Mouse (Mus musculus): ENCODE measurements at regions not wholly inside any gene's neighbourhood (a gene's known extent, or its start where the extent isn't known, plus 50 kb on each side); places are given as distances from the start of the nearest gene placed in this dataset.

GRCm38 (mm10) chr10:16438414-16438813 is 1284.6 kb upstream of the Cited2 start:
- intact Hi-C loops (cut with DNase I), result no loop called here
- DNase-seq (ENCODE audit: low spot score in 2 of 2), result no peak

GRCm38 (mm10) chr10:16440932-16441640 is 1281.9 kb upstream of the Cited2 start:
- intact Hi-C loops (cut with DNase I), result no loop called here
- no peak for DNase-seq (ENCODE audit: low spot score in 2 of 2)

DNA sequence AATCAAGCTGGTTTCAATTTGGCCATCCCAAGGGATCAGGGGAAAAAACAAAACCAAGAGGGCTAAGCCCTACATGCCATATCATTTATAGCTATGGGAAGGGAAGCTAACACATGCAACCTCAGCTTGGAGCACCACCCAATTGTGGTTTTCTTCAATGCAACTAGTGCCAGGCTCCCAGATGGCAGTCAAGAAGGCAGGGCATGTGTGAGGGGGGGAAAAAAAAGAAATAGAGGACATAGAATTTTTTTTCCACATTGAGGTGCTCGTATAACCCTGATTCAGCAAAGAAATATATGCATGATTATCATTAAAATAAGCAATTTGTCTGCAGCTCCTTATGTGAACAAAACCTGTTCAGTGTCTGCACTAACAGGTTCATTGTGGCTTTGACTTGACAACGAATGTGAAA is 1281.4 kb upstream of the Cited2 start:
- no peak for DNase-seq (ENCODE audit: low spot score in 2 of 2)
- intact Hi-C loops (cut with DNase I), result no loop called here

GRCm38 (mm10) chr10:16443901-16444300 is 1279.1 kb upstream of the Cited2 start:
- no peak for DNase-seq (ENCODE audit: low spot score in 2 of 2)
- intact Hi-C loops (cut with DNase I), result no loop called here

DNA sequence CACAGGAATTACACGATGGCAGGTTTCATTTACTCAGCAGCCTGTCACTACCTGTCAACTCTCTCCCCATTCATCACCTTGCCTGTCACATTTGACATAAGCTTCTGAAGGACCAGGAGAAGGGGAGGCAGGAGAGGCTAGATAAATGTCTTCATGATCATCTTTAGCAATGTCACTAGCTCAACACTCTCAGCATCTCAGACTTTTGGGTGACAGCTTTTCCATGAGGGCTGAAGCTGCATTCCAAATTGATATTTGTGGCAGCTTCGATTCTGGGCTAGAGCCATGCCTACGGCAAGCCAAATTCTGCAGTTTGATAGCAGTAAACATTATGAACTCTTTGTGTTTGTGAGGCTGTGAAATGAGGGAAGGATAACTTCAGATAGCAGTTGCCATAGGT is 1255.1 kb upstream of the Cited2 start:
- intact Hi-C loops (cut with DNase I), result no loop called here
- DNase-seq (ENCODE audit: low spot score in 2 of 2), result no peak

DNA sequence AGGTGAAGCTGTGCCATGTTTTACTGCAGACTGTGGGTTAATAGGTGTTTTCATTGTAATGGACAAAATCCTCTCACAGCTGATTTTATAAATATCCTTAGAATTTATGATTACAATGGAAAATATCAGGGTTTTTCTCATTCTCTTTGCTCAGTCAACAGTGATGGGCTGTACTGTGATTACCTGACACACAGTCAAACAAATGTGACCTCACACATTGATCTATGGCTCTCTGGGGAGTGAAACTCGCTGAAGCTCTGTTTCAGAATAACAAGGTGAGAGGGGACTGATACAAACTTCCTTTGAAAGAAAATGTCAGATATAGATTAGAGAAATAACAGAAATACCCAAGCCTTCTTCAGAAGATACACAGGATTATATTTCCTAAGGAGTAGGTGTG is 1253.3 kb upstream of the Cited2 start:
- DNase-seq (ENCODE audit: low spot score in 2 of 2), result no peak
- intact Hi-C loops (cut with DNase I), result no loop called here

DNA sequence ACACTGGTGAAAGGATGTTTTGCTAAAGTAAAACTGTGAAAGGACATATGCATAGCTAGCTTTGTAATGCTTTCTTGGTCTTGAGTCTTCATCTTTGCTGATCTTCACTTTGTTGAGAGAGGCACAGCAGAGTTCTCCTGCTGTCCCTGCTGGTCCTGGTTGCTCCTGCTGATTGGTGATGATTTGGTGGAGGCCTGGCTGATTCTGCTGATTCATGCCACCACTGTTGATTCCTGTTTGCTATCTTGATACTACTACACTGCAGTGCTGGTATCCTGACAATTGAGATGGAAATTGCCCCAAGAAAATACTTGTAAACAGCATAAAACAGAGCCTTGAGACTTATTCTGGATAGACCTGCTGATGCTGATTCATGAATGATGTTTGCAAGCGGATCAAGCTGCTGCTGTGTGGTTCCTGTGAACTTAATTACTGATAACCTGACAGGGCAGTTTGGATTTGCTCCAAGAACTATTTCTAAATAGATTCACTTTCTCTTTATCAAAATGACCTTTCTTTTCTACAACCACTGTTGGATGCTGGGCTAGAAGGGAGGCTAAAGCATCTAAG is 1249.0 kb upstream of the Cited2 start:
- no peak for DNase-seq (ENCODE audit: low spot score in 2 of 2)
- intact Hi-C loops (cut with DNase I), result no loop called here

GRCm38 (mm10) chr10:16498580-16498979 is 1224.4 kb upstream of the Cited2 start:
- intact Hi-C loops (cut with DNase I), result no loop called here
- DNase-seq (ENCODE audit: low spot score in 2 of 2), result no peak

DNA sequence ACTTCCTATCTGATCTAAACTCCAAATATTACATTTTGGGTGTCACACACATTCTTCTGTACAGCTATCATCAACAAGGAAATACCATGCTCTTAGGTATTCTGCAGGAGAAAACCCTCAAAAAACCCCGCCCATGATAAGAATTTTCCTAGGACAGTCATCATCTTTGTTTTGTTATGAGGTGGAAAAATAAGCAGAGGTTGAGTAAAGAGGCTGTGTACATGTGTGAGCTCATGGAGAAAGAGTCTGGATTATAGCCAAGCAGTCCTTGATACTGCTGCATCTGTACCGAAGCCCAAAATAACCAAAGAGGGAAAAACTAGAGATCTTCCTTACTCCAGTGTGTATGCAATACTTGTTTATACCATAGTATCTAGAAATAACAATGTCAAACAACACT is 1215.3 kb upstream of the Cited2 start:
- no peak for DNase-seq (ENCODE audit: low spot score in 2 of 2)
- intact Hi-C loops (cut with DNase I), result no loop called here

DNA sequence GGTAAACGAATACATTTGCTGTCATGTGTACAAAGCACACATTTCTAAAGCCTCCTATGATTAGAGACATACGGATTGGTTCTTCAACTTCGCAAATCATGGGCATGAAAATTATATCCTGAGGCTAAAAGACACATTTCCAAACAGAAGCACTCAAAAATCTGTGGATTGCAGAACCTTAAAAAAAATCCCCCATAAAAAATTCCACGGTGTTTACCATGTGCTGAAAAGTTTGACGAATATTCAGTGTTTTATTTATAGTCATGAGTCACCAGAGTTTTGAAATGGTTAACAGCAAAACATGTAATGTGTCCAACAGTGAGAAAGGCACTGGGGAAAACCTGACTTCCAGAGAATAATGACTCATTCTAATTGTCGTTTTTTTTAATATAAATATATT is 1214.9 kb upstream of the Cited2 start:
- intact Hi-C loops (cut with DNase I), result no loop called here

GRCm38 (mm10) chr10:16514656-16515055 is 1208.4 kb upstream of the Cited2 start:
- intact Hi-C loops (cut with DNase I), result no loop called here
- DNase-seq (ENCODE audit: low spot score in 2 of 2), result no peak

More for the DNA sequence above, 1214.9 kb upstream of the Cited2 start:
- DNase-seq (ENCODE audit: low spot score in 2 of 2), result no peak

DNA sequence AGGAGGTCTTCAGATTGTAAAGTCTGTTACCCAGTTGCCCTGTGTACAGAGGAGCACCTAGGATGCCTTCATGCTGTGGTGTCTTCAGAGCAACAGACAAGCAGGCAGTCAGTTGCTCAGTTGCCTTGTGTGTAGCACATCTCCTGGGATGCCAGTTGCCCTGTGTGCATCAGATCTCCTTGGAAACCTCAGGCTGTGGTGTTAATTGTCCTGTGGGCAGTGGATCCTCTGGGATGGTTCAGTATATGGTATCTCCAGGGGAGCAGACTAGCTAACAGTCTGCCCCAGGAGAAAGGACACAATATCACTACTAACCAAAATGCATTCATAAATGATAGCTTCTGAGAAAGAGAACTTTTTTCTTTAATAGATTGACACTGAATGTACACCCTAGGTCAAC is 1201.1 kb upstream of the Cited2 start:
- intact Hi-C loops (cut with DNase I), result no loop called here

GRCm38 (mm10) chr10:16524101-16524500 is 1198.9 kb upstream of the Cited2 start:
- DNase-seq (ENCODE audit: low spot score in 2 of 2), result no peak
- intact Hi-C loops (cut with DNase I), result no loop called here

More for the DNA sequence above, 1201.1 kb upstream of the Cited2 start:
- DNase-seq (ENCODE audit: low spot score in 2 of 2), result no peak

GRCm38 (mm10) chr10:16527693-16528092 is 1195.3 kb upstream of the Cited2 start:
- intact Hi-C loops (cut with DNase I), result no loop called here
- DNase-seq (ENCODE audit: low spot score in 2 of 2), result no peak

DNA sequence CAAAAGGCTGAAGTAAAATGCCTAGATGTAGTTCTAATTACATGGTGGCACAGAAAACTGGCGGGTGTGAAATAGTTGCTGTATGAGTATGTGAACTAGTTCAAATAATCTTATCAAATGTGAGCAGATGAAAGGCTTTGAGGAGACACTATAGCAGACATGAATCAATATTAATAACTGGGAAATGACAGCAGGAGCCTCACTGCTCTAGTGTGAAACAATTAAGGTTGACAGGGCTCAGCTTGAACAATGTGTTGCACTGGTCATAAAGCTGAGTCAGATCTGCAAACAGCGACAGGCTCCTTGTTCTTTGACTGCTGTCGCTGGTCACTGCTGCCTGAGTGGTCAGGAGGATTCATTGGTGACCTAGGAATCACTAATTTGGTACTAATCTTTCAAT is 1185.4 kb upstream of the Cited2 start:
- intact Hi-C loops (cut with DNase I), result no loop called here
- no peak for DNase-seq (ENCODE audit: low spot score in 2 of 2)

DNA sequence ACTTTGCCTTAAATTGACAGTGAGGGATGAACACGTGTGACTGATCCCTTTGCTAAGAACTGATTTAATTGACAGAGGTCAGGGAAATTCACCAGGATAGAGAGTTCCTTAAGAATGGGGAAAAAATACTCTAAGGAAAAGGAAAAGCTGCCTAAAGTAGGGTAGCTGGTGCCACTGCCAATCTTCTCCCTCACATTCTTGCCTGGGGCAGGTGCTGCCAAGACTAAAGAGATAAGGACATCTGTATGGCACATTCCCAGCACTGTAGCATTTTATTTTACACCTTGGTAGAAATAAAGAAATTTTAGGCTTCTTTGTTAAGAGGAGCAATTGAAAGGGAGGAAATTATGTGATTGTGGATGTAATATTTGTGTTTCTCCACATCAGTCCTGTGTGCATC is 1184.6 kb upstream of the Cited2 start:
- intact Hi-C loops (cut with DNase I), result no loop called here
- DNase-seq (ENCODE audit: low spot score in 2 of 2), result no peak

DNA sequence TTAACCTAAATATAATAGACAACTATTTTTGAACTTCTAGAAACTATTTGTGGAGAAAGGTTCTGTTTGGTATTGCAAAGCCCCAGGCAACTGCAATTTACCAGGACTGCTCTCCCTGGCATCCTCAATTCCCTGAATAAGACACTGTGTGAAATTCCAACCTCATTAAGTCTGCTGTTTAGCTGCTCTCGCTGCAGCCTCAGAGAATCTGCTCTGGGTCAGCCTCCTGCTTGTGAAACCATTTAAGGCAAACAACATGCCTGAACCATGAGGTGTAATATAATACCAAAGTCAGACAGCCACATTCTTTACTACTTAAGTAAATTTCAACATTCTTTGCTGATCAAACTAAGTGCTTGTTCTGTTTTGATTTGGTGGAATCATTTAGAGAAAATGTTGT is 1177.6 kb upstream of the Cited2 start:
- intact Hi-C loops (cut with DNase I), result no loop called here
- DNase-seq (ENCODE audit: low spot score in 2 of 2), result no peak

- DNase-seq (ENCODE audit: low spot score in 2 of 2), result no peak
- intact Hi-C loops (cut with DNase I), result no loop called here
Measured at GRCm38 (mm10) chr10:16552861-16553635, 1170.0 kb upstream of the Cited2 start.

DNA sequence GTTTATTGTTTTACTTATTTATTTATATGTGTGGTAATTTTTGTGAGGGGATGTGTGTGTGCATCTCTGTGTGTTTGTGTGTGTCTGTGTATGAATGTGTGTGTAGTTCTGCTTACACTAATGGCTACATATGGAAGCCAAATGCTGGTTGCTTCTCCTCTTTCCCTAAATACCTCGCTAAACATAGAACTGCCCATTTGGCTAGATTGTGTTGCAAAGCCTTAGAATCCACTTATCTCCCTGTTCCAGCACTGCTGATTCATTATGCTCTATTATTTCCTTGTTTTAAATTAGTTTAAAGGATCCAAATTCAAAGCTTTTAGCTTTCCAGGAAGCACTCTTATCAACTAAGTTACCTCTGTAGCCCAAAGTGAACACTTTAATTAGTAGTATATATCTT is 1148.5 kb upstream of the Cited2 start:
- no peak for DNase-seq (ENCODE audit: low spot score in 2 of 2)
- intact Hi-C loops (cut with DNase I), result no loop called here

GRCm38 (mm10) chr10:16578554-16579078 is 1144.4 kb upstream of the Cited2 start:
- no peak for DNase-seq (ENCODE audit: low spot score in 2 of 2)

GRCm38 (mm10) chr10:16580200-16580599 is 1142.8 kb upstream of the Cited2 start:
- intact Hi-C loops (cut with DNase I), result loop anchor here (10.0 kb wide), 1 partner anchor 1145 kb away; the partner anchor contains the start of gene Cited2
- DNase-seq (ENCODE audit: low spot score in 2 of 2), result no peak

More at GRCm38 (mm10) chr10:16578554-16579078, 1144.4 kb upstream of the Cited2 start:
- intact Hi-C loops (cut with DNase I), result no loop called here
